Mouse (Mus musculus): ENCODE data around the gene Zfp786.
A peak's percentile ranks its signal among the peaks of the same experiment; 100 is the strongest.

Zfp786 gene

GRCm38 (mm10) chr6:47819626-47820325 is 10.9 kb downstream of the Zfp786 start:
- DNase-seq, result no peak

- no peak for DNase-seq
These were observed 11.9 kb downstream of the Zfp786 start for GRCm38 (mm10) chr6:47818721-47819120.

GRCm38 (mm10) chr6:47816151-47816550 is 14.5 kb downstream of the Zfp786 start:
- no peak for DNase-seq

GRCm38 (mm10) chr6:47813257-47813878 is 17.3 kb downstream of the Zfp786 start, which contains the start of gene Pdia4:
Pdia4 (minus strand) TSS chr6:47813430.
- DNase-seq, result peak; percentile 96

GRCm38 (mm10) chr6:47812271-47812915 is 18.3 kb downstream of the Zfp786 start:
- DNase-seq, result no peak

- DNase-seq, result no peak
These were observed 19.3 kb downstream of the Zfp786 start for GRCm38 (mm10) chr6:47811324-47811723.

- no peak for DNase-seq
These were observed 20.5 kb downstream of the Zfp786 start for GRCm38 (mm10) chr6:47810181-47810580.

- DNase-seq, result no peak
These were observed 21.6 kb downstream of the Zfp786 start for GRCm38 (mm10) chr6:47809053-47809452.

GRCm38 (mm10) chr6:47808545-47808944 is 22.1 kb downstream of the Zfp786 start:
- no peak for DNase-seq

- DNase-seq, result no peak
These were observed 23.2 kb downstream of the Zfp786 start for GRCm38 (mm10) chr6:47807419-47807818.

GRCm38 (mm10) chr6:47805520-47805919 is 25.1 kb downstream of the Zfp786 start:
- no peak for DNase-seq

- DNase-seq, result peak; percentile 63
These were observed 31.6 kb downstream of the Zfp786 start for GRCm38 (mm10) chr6:47799079-47799478.

- no peak for DNase-seq
These were observed 36.4 kb downstream of the Zfp786 start for GRCm38 (mm10) chr6:47794106-47794830.

GRCm38 (mm10) chr6:47793284-47793683 is 37.4 kb downstream of the Zfp786 start:
- no peak for DNase-seq

- DNase-seq, result no peak
These were observed 38.1 kb downstream of the Zfp786 start for GRCm38 (mm10) chr6:47792533-47792932.

- peak; percentile 74 for DNase-seq
These were observed 39.9 kb downstream of the Zfp786 start for GRCm38 (mm10) chr6:47790745-47791144.

GRCm38 (mm10) chr6:47788821-47789220 is 41.8 kb downstream of the Zfp786 start:
- DNase-seq, result no peak

- peak; percentile 77 for DNase-seq
These were observed 42.5 kb downstream of the Zfp786 start for GRCm38 (mm10) chr6:47787941-47788736.

GRCm38 (mm10) chr6:47784707-47785412 is 45.8 kb downstream of the Zfp786 start:
- no peak for DNase-seq

GRCm38 (mm10) chr6:47781091-47781968 is 49.3 kb downstream of the Zfp786 start:
- peak; percentile 77 for DNase-seq

GRCm38 (mm10) chr6:47780576-47781013 is 50.1 kb downstream of the Zfp786 start:
- DNase-seq, result peak; percentile 15

All from liver (tissue).